Mouse (Mus musculus): ENCODE measurements around the gene Psmb10. TPM values are rescaled to one million over a fixed set of nuclear protein-coding genes. Genes with fewer than 3 reads are reported as not detected.
A peak's percentile ranks its signal among the peaks of the same experiment; 100 is the strongest.

The Psmb10 gene
- polyA plus RNA-seq, 1 experiment from 2014 or later: 76.6 TPM

DNA sequence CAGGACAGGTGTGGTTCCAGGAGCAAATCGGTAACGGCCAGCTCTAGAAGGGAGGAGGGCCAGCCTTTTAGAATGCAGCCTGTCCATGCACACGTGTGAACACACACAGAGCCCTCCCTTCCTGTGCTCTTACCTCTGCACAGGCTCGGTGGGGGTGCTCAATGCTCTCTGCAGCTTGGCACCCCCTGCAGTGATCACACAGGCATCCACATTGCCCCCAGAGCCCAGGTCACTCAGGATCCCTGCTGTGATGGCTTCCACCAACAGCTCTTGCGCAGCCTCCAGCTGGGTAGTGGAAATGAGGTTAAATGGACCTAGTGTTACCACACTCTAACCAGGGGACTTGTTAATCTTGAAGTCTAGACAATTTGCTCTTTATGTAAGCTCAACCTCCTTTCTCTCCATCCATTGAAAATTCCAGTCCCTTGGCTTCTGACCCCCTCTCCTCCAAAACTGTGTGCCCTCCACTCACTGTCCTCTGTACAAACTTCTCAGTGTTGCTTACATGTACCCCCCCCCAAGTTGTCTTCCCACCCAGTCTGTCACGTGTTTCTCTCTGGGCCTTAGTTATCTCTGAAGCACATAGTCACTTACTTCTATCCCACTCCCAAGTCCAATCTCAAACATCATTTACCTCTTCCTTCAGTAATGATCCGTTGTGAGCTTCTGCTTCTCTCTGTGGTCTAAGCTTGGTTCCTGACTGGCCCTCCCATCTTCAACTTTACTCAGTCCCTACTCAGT lies 2.2 kb downstream of the Psmb10 start:
- no peak overlapping the region for H3K27ac ChIP-seq
- WGBS: 34% methylated on average over 7 of the region's 7 CpGs
- H3K9ac ChIP-seq: peak overlapping the region; percentile 81

DNA sequence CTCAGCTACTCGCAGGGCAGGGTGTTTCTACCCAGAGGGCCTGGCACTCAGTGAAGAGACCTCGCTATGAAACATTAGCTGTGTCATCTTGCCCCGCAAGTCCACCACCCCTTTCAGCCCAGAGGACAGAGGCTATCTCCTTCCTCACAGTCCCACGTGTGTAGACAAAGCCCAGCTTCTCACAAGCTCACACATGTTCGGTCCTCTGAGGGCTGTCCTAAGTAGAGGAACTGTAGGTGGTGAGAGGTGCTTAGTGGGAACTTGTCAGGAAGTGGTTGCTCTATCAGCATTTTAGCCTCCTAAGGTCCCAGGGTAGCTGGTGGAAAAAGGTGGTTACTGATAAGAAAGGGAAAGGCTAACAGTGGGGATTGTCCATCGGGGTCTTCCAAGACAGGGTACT lies 3.1 kb downstream of the Psmb10 start:
- H3K9me3 ChIP-seq: no peaks in the 10 kb centered on the region
- 78% methylated on average over 6 of the region's 6 CpGs for WGBS
- no peak overlapping the region for H3K4me3 ChIP-seq (replicated peaks)
- peaks cover 6% of the 10 kb centered on the region for H3K36me3 ChIP-seq
- H3K4me2 ChIP-seq (replicated peaks): no peak overlapping the region
- 0 out of 2 replicates have a peak, but pooled peaks cover 4% of the 10 kb centered on the region for H3K4me1 ChIP-seq (replicated peaks)
- no peak for ATAC-seq
- no peak overlapping the region for H3K9ac ChIP-seq
- no peaks in the 10 kb centered on the region for H3K27me3 ChIP-seq (replicated peaks)
- H3K27ac ChIP-seq: no peak overlapping the region

More for the DNA sequence above, 2.2 kb downstream of the Psmb10 start:
- Histone ChIP-seq H3K4me1 (replicated peaks) (0 out of 2 replicates have a peak, but pooled peaks cover 4% of the 10 kb centered on the region), H3K4me2 (replicated peaks) (peak overlapping the region; percentile 93), H3K36me3 (peaks cover 4% of the 10 kb centered on the region), H3K9me3 (no peaks in the 10 kb centered on the region), H3K27me3 (replicated peaks) (no peaks in the 10 kb centered on the region), H3K4me3 (replicated peaks) (peak overlapping the region; percentile 90)
- ATAC-seq: no peak

GRCm38 (mm10) chr8:105933762-105934161 lies 4.5 kb downstream of the Psmb10 start, which contains the start of gene Ctrl:
Ctrl (minus strand) TSS chr8:105933862.
- H3K9ac ChIP-seq: peak within 1 kb of the TSS; percentile 17; the same call in 1 of the 2 replicates
- H3K4me3 ChIP-seq (replicated peaks): no peak within 1 kb of the TSS
- H3K9me3 ChIP-seq: no peaks in the 10 kb centered on the region
- no peak within 1 kb of the TSS for H3K27ac ChIP-seq
- H3K36me3 ChIP-seq: peaks cover 10% of the 10 kb centered on the region
- H3K4me2 ChIP-seq (replicated peaks): no peak within 1 kb of the TSS
- WGBS: 88% methylated on average over 2 of the region's 2 CpGs
- H3K4me1 ChIP-seq (replicated peaks): 0 out of 2 replicates have a peak, but pooled peaks cover 4% of the 10 kb centered on the region
- no peak for ATAC-seq
- H3K27me3 ChIP-seq (replicated peaks): no peaks in the 10 kb centered on the region

DNA sequence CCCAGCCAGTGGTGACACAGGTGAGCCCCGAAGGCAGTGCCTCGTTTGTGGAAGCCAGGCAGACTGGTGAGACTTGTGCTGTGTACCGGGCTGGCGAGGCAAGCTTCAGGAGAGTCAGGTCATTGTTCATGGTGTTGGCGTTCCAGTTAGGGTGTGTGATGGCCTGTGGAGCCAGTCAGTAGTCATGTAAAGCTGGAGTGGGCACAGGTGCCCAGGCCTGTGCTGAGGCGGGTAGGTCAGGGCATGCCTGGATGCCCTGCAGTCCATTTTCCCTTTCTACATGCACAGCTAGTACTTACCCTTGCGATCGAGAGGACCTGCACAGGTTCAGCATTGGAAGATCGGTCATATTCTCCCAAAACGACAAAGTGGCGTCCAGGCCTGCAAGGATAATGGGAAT lies 5.7 kb downstream of the Psmb10 start:
- H3K9me3 ChIP-seq: no peaks in the 10 kb centered on the region
- ATAC-seq: no peak
- no peak overlapping the region for H3K9ac ChIP-seq
- no peaks in the 10 kb centered on the region for H3K4me1 ChIP-seq (replicated peaks)
- WGBS: 89% methylated on average over 11 of the region's 11 CpGs
- H3K36me3 ChIP-seq: peaks cover 10% of the 10 kb centered on the region
- H3K4me3 ChIP-seq (replicated peaks): no peak overlapping the region
- no peak overlapping the region for H3K27ac ChIP-seq
- no peak overlapping the region for H3K4me2 ChIP-seq (replicated peaks)
- H3K27me3 ChIP-seq (replicated peaks): no peaks in the 10 kb centered on the region

GRCm38 (mm10) chr8:105931271-105931670 lies 7.0 kb downstream of the Psmb10 start:
- Histone ChIP-seq H3K27me3 (replicated peaks) (no peaks in the 10 kb centered on the region), H3K4me3 (replicated peaks) (no peak overlapping the region), H3K9me3 (no peaks in the 10 kb centered on the region), H3K27ac (no peak overlapping the region), H3K9ac (no peak overlapping the region), H3K36me3 (peaks cover 10% of the 10 kb centered on the region), H3K4me2 (replicated peaks) (no peak overlapping the region), H3K4me1 (replicated peaks) (no peaks in the 10 kb centered on the region)
- no peak for ATAC-seq
- 95% methylated on average over 3 of the region's 3 CpGs for WGBS

GRCm38 (mm10) chr8:105930602-105931001 lies 7.6 kb downstream of the Psmb10 start:
- Histone ChIP-seq H3K9me3 (no peaks in the 10 kb centered on the region), H3K27me3 (replicated peaks) (no peaks in the 10 kb centered on the region), H3K4me2 (replicated peaks) (no peak overlapping the region), H3K4me3 (replicated peaks) (no peak overlapping the region), H3K27ac (no peak overlapping the region), H3K9ac (no peak overlapping the region; the same call in 1 of the 2 replicates), H3K36me3 (peaks cover 10% of the 10 kb centered on the region), H3K4me1 (replicated peaks) (no peaks in the 10 kb centered on the region)
- peak; percentile 52 for ATAC-seq
- 23% methylated on average over 8 of the region's 8 CpGs for WGBS

- 70% methylated on average over 3 of the region's 3 CpGs for WGBS
- Histone ChIP-seq H3K27me3 (replicated peaks) (no peaks in the 10 kb centered on the region), H3K27ac (no peak overlapping the region), H3K4me2 (replicated peaks) (no peak overlapping the region), H3K4me3 (replicated peaks) (no peak overlapping the region), H3K9me3 (no peaks in the 10 kb centered on the region), H3K4me1 (replicated peaks) (no peaks in the 10 kb centered on the region), H3K9ac (no peak overlapping the region), H3K36me3 (peaks cover 4% of the 10 kb centered on the region; the same call in 1 of the 2 replicates)
- ATAC-seq: no peak
These were observed 13.1 kb downstream of the Psmb10 start for GRCm38 (mm10) chr8:105925123-105925522.

GRCm38 (mm10) chr8:105919390-105919789 lies 18.9 kb downstream of the Psmb10 start:
- H3K4me1 ChIP-seq (replicated peaks): no peaks in the 10 kb centered on the region

GRCm38 (mm10) chr8:105900941-105901616 lies 37.2 kb downstream of the Psmb10 start:
- Histone ChIP-seq H3K9ac (peak overlapping the region; percentile 99), H3K9me3 (no peaks in the 10 kb centered on the region), H3K4me2 (replicated peaks) (peak overlapping the region; percentile 68), H3K27me3 (replicated peaks) (no peaks in the 10 kb centered on the region), H3K27ac (peak overlapping the region; percentile 87), H3K4me1 (replicated peaks) (0 out of 2 replicates have a peak, but pooled peaks cover 7% of the 10 kb centered on the region), H3K4me3 (replicated peaks) (peak overlapping the region; percentile 95), H3K36me3 (no peaks in the 10 kb centered on the region)
- 29% methylated on average over 16 of the region's 16 CpGs for WGBS
- ATAC-seq: peak; percentile 16

More at GRCm38 (mm10) chr8:105919390-105919789, 18.9 kb downstream of the Psmb10 start:
- Histone ChIP-seq H3K27me3 (replicated peaks) (no peaks in the 10 kb centered on the region), H3K4me2 (replicated peaks) (no peak overlapping the region), H3K27ac (no peak overlapping the region), H3K9me3 (no peaks in the 10 kb centered on the region), H3K9ac (no peak overlapping the region), H3K4me3 (replicated peaks) (no peak overlapping the region), H3K36me3 (no peaks in the 10 kb centered on the region)
- 85% methylated on average over 3 of the region's 3 CpGs for WGBS
- ATAC-seq: no peak

DNA sequence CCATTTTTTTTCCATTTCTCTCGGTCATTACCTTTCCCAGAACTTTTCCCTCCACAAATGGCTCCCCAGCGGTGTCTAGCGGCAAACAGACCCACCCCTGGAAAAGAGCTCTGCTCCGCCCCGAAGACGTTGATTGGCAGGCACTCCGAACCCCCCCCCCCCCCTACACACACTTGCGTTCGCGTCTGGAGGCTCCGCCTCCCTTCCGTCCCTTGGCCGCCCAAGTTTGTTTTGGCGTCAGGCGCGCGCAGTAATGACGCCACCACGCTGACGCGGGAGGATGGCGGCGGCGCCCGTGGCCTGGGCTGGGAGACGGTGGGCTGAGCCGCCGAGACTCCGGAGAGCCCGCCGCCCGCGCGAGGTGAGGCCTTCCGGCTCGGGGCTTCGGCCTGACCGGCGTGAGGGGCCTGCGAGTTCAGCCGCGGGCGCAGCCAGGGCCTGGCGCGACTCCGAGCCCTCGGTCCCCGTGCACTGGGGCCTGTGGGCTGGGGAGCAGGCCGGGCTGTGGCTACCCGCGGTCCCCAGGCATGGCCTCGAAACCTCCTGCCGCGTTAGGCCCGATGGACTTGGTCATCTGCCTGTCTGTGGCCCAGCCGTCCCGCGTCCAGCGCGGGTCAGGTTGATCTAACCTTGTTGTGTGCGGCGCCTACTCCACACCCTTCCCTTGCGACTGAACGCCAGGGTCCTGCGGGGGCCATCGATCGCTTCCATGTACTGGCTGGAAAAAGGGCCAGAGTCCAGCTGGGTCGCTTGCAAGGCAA lies 37.9 kb downstream of the Psmb10 start, which contains the start of gene Pskh1:
Pskh1 (plus strand) TSS at position 262 of the 761 bp plus-strand sequence.
- under 1% methylated on average over 68 of the region's 68 CpGs for WGBS
- H3K4me3 ChIP-seq (replicated peaks): peak within 1 kb of the TSS; percentile 95
- peak within 1 kb of the TSS; percentile 99 for H3K9ac ChIP-seq
- 0 out of 2 replicates have a peak, but pooled peaks cover 7% of the 10 kb centered on the region for H3K4me1 ChIP-seq (replicated peaks)
- H3K27ac ChIP-seq: peak within 1 kb of the TSS; percentile 87
- H3K4me2 ChIP-seq (replicated peaks): peak within 1 kb of the TSS; percentile 68
- H3K27me3 ChIP-seq (replicated peaks): no peaks in the 10 kb centered on the region
- no peaks in the 10 kb centered on the region for H3K36me3 ChIP-seq
- ATAC-seq: peak; percentile 96
- H3K9me3 ChIP-seq: no peaks in the 10 kb centered on the region

GRCm38 (mm10) chr8:105897801-105898480 lies 40.3 kb downstream of the Psmb10 start:
- Histone ChIP-seq H3K27me3 (replicated peaks) (no peaks in the 10 kb centered on the region), H3K4me3 (replicated peaks) (no peak overlapping the region), H3K27ac (no peak overlapping the region), H3K9me3 (no peaks in the 10 kb centered on the region), H3K4me2 (replicated peaks) (no peak overlapping the region), H3K4me1 (replicated peaks) (0 out of 2 replicates have a peak, but pooled peaks cover 11% of the 10 kb centered on the region), H3K36me3 (no peaks in the 10 kb centered on the region), H3K9ac (no peak overlapping the region)
- WGBS: 72% methylated on average over 9 of the region's 9 CpGs
- ATAC-seq: no peak
